Mouse (Mus musculus): Measurements from ENCODE around the gene Cks1b.
A peak's percentile ranks its signal among the peaks of the same experiment; 100 is the strongest.

The Cks1b gene

GRCm38 (mm10) chr3:89425876-89426275, 7.7 kb upstream of the Cks1b start:
- DNase-seq (ENCODE audit: low spot score): no peak

GRCm38 (mm10) chr3:89425141-89425525, 7.0 kb upstream of the Cks1b start:
- DNase-seq (ENCODE audit: low spot score): no peak

GRCm38 (mm10) chr3:89424416-89425140, 6.4 kb upstream of the Cks1b start:
- no peak for DNase-seq (ENCODE audit: low spot score)

DNA sequence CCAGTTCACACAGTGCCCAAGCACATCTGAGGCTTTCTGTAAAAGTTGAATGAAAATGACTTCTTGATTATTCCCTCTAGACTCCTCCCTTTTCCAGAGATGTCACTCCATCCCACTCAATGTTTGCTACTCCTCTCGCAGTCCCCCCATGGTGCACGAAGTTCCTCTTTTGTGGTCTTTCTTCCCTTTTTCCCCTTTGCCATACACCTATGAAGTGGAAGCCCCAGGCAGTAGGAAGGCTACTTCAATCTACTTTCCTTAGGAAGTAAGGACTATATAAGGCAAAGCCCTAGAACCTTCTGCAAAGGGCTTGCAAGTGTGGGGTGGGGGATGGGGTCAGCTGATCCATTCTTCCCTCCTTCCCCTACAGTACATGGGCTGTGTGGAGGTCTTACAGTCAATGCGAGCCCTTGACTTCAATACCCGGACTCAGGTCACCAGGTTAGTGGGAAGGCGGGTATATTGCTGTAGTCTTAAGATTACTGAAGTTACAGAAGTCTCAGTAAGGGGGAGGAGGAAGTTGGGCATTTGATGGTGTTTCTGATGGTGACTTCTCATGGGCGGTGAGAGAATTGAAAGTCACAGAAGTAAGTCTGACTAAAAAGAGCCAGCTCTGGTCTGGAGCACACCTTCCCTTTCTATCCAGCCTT, 4.5 kb upstream of the Cks1b start:
- no peak for DNase-seq (ENCODE audit: low spot score)

DNA sequence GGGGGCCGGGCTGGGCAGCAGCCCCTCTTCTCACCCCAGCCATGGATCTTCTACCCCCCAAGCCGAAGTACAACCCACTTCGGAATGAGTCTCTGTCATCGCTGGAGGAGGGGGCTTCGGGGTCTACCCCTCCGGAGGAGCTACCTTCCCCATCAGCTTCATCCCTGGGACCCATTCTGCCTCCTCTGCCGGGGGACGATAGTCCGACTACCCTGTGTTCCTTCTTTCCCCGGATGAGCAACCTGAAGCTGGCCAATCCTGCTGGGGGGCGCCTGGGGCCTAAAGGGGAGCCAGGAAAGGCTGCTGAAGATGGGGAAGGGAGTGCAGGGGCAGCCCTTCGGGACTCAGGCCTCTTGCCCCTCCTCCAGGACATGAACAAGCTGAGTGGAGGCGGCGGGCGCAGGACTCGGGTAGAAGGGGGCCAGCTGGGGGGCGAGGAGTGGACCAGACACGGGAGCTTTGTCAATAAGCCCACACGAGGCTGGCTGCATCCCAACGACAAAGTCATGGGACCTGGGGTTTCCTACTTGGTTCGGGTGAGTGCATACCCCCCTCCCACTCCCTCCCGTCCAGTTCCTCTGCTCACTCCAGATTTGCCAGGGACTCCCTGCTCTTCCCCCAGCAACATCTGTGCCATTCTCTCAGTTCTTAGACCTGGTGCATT, 3.8 kb upstream of the Cks1b start:
- peak; percentile 28 for DNase-seq (ENCODE audit: low spot score)

GRCm38 (mm10) chr3:89421002-89421774, 3.0 kb upstream of the Cks1b start:
- DNase-seq (ENCODE audit: low spot score): peak; percentile 88

DNA sequence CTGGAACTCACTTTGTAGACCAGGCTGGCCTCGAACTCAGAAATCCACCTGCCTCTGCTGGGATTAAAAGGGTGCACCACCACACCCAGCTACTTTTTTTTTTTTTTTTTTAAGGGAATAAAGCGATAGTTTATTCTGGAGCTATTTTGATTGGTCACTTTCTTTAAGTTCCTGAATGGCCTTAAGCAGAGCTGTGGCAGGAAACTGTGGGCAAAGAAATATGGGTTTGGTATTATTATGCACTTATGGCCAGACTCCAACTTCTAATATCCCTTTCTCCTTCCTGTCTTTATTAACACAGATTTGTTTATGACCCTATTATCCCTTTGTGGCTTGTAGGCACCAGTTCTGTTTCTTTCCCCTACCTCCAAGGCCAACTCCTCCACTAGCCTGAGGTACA, 2.2 kb upstream of the Cks1b start:
- no peak for DNase-seq (ENCODE audit: low spot score)

DNA sequence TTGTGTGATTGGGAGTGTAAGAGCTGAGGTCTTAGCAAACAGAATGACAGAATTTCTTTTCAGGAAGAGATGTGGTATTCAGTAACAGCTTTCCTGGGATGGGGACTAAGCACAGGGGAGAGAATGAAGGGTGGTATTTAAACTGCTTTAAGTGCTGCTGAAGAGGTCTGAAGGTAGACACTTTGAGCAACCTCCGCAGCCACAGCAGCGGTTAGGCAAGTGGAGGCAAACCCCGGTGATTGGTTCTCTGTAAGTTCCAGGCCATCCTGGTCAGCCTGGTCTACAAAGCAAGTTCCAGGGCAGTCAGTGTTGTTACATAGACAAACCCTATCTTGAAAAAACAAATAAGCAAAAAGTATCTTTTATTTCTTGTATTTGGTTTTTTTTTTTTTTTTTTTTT, 1.8 kb upstream of the Cks1b start:
- DNase-seq (ENCODE audit: low spot score): no peak

DNA sequence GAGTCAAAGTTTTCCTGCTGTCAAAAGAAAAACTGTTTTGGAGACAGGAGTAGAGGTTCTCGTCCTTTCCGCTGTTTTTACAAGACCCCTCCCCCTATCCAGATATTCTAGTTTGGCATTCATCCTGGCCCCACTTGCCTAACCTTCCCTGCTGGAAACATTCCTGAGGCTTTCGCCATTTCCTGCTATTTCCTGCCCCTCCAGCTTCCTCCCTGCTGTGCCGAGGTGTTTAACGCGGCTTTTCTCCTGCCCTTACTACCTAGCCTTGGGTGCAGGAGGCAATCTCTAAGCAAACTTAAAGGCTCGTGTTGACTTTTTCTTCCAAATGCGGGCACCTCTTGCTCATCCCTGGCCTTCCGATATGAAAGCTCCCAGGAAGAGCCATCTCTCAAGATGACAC, 1.4 kb upstream of the Cks1b start:
- DNase-seq (ENCODE audit: low spot score): peak; percentile 67

- DNase-seq (ENCODE audit: low spot score): peak; percentile 89
These were observed 673 bp upstream of the Cks1b start for GRCm38 (mm10) chr3:89418861-89419250.

- peak; percentile 93 for DNase-seq (ENCODE audit: low spot score)
These were observed 378 bp downstream of the Cks1b start for GRCm38 (mm10) chr3:89417840-89418169.

DNA sequence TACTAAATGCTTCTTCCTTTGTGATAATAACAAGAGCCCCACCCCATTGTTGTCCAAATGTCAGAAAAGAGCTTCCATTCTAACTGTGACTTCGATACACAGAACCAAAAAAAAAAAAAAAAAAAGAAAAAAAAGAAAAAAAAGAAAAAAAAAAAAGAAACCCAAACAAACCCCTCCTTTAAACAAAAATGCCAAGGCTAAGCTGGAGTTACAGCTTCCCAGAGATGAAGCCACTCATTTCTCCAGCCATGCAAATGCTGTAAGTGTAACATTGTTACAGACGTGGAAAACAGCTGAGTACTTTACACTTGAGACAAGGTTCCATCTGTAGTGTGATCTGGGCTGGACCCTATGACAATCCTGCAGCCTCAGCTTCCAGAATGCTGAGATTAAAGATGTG, 1.1 kb downstream of the Cks1b start:
- DNase-seq (ENCODE audit: low spot score): no peak

DNA sequence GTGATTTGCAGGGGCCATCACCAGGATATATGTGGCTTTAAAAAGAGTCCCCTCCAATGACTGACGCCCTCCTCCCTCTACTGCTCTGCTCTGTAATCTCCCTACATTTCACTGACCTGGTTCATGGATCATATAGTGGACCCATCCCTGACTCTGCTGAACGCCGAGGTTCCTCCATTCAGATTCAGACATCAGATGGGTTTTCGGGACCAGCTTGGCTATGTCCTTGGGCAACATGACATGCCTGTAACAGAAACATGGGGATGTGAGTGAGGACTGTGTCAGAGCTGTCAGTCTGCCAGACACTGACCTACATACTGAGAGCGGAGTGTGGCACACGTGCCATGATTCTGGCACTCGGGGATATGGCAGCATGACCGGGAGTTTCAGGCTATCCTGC, 2.0 kb downstream of the Cks1b start:
- no peak for DNase-seq (ENCODE audit: low spot score)

- peak; percentile 100 for DNase-seq (ENCODE audit: low spot score)
These were observed 6.4 kb downstream of the Cks1b start, which contains the start of gene Flad1 for GRCm38 (mm10) chr3:89411490-89412393. Flad1 (minus strand) TSS chr3:89411870.

DNA sequence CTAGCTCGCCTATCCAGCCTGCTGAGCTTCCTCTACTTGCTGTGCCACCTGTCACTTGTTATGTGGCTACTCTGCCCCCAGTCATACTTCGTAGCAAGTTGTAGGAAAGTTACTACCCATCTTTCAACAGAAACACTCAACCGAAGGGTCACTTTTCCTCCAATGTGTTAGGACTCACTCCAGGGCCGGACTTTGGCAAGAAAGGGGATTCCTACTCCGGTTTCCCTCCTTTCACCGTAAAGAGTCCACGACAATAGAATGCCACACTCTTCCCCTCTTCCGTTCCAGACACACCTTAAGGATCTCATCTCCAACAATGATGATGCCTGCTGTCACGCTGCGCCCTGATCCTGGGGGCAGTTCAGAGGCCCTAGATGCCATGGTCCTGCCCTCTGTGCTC, 7.3 kb downstream of the Cks1b start:
- DNase-seq (ENCODE audit: low spot score): no peak

GRCm38 (mm10) chr3:89409701-89410100, 8.5 kb downstream of the Cks1b start:
- DNase-seq (ENCODE audit: low spot score): no peak

GRCm38 (mm10) chr3:89408448-89408847, 9.7 kb downstream of the Cks1b start:
- no peak for DNase-seq (ENCODE audit: low spot score)

DNA sequence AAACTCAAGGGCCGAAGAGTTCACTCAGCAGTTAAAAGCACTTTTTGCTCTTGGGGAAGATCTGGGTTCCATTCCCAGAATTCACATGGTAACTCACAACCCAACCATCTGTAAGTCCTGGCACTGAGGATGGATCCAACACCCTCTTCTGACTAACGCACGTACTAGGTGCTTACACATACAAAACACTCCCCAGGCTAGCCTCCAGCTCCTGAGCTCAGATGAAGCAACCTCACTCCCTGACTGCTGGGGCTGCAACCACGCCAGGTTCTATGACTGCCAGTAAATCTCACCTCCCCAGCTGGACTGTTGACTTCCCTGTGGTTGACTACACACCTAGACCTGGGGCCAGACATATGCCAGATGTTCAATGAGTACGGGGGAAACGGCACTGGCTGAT, 11.3 kb downstream of the Cks1b start:
- no peak for DNase-seq (ENCODE audit: low spot score)

DNA sequence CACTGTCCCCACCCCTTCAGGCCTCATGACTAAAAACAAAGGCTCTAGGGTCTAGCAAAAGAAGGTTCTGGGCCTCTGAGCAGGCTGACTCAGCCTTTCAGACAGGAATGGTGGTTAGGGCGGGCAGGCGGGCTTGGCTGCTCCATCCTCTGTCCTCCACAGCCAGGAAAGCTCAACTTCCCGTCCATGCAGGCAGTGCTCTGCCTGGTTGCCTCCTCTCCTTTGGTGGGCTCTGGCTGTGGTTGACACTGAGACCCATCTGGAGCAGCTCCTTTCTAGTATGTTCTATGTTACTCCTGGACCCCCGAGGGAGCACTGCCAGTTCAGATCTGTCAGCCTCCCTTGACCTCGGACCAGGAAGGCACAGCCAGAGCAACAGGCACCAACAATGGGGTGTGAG, 15.5 kb downstream of the Cks1b start, which contains the start of gene Lenep:
Gene Lenep (minus strand): TSS at position 101 of the 400 bp plus-strand sequence.
- no peak for DNase-seq (ENCODE audit: low spot score)

GRCm38 (mm10) chr3:89401329-89401728, 16.9 kb downstream of the Cks1b start:
- DNase-seq (ENCODE audit: low spot score): no peak

DNA sequence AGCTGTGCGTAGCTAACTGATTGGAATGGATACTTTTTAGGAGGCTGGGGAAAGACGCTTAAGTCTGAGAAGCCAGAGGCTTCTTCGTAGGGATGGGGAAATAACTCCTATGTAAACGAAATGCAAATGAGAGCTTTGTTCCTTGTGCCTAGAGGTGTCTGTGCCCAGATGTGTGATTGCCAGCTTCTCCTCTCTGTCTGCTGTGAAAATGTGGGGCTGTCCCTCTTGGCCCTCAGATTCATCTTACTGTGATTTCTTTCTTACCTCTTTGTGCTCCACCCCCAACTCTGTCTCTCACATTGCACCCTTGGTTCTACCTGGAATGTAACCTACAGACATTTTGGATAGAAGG, 21.6 kb downstream of the Cks1b start:
- no peak for DNase-seq (ENCODE audit: low spot score)

All from embryo, embryonic 10.5 days (tissue).